Mouse (Mus musculus): ENCODE results near the gene Itpkc. TPM values are rescaled to one million over a fixed set of nuclear protein-coding genes. Genes with fewer than 3 reads are reported as not detected.

Itpkc gene
- total and polyA plus RNA-seq, 2 experiments from 2014 or later = 4.7 to 15.3 TPM

DNA sequence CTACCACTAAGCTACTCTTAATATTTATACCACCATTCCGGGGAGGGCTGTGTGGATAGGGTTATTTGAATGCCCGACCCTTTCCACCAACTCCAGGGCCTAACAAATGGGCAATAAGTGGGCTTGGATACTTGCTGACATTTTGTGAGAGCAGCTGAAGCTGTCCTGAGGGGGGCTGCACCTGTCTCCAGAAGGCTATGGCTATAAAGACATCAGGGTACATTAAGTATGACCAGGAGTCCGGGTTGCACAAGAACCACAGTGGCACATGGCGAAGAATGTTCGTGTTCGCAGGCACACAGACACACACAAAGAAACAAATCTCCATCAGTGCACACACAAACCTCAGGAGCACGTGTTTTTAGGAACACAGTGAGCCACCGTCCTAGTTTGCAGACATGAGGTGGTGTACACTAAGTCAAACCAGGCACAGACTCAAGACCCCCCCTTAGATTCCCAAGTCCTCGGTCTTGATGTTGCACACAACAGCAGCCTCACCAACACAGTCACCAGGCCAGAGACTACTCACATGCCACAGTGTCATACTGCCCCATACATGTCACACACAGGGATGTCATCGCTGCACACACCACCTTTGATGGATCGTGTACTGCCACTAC, 60.9 kb downstream of the Itpkc start:
- Histone ChIP-seq H3K27me3 (ENCODE audit: insufficient read depth, low read length) (no peaks in the 10 kb centered on the region), H3K27ac (ENCODE audit: low read depth, low read length) (peak overlapping the region; percentile 96), H3K4me3 (ENCODE audit: low read depth, low read length) (peak overlapping the region; percentile 82), H3K36me3 (ENCODE audit: insufficient read depth, low read length) (peaks cover 22% of the 10 kb centered on the region), H3K4me1 (ENCODE audit: insufficient read depth, low read length) (peaks cover 25% of the 10 kb centered on the region), H3K4me2 (ENCODE audit: low read depth, low read length, poor library complexity, severe bottlenecking) (peak overlapping the region; percentile 69), H3K9me3 (ENCODE audit: low read length) (no peaks in the 10 kb centered on the region), H3K9ac (replicated peaks; ENCODE audit: low read length, poor library complexity, severe bottlenecking) (0 out of 2 replicates have a peak overlapping the region, but pooled peaks have one; percentile 94)
- WGBS = 67% methylated on average over 11 of the region's 11 CpGs
- TF ChIP-seq CTCF (IDR thresholded peaks at IDR 0.05) = no peak
- no peak for DNase-seq (ENCODE audit: low spot score)
- no peak for ATAC-seq (ENCODE audit: low FRiP score)

DNA sequence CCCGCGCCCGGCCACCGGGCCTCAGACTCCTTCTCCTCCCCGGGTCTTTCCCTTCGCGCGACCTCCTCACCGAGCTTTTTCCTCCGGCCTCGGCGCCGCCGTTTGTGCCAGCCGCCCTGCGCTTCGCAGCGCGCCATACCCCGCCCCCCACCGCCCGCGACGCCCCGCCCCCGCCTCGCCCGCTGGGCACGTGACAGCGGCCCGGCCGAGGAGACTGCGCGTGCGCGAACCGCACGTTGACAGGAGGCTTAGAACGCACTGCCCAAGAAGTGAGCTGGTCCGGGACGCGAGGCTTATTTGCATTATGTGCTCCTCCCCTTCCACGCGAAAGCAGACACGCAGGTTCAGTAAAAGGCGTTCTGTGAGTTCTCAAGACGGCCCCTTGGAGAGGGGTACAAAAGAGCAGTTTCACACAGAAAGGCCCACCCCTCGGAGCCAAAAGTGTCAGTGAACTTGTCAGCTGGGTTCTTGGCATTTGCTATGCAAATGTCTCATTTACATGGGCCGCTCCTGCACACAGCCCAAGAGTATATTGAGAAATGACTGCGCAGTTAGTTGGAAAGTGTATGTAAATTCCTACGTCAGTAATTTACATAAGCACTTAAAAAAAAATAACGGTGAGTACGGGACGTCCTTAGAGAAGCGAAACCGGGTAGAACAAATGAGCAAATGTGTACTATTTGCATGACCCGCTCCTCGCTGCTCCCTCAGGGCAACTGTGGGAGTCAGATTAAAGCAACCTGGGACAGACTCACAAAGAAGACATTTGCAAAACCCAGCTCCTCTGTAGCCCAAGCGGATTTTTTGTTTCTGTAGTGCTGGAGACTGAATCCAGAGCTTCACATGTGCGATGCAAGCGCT, 61.6 kb downstream of the Itpkc start, which contains the start of gene Egln2:
Egln2 (minus strand) TSS at position 189 of the 861 bp plus-strand sequence.
- H3K4me2 ChIP-seq (ENCODE audit: low read depth, low read length, poor library complexity, severe bottlenecking) = peak within 1 kb of the TSS; percentile 69
- ATAC-seq (ENCODE audit: low FRiP score) = peak; percentile 83
- peak within 1 kb of the TSS; percentile 82 for H3K4me3 ChIP-seq (ENCODE audit: low read depth, low read length)
- H3K27ac ChIP-seq (ENCODE audit: low read depth, low read length) = peak within 1 kb of the TSS; percentile 96
- H3K9ac ChIP-seq (replicated peaks; ENCODE audit: low read length, poor library complexity, severe bottlenecking) = peak within 1 kb of the TSS; percentile 94
- TF ChIP-seq CTCF (IDR thresholded peaks at IDR 0.05) = no peak
- no peaks in the 10 kb centered on the region for H3K27me3 ChIP-seq (ENCODE audit: insufficient read depth, low read length)
- WGBS = 1% methylated on average over 60 of the region's 61 CpGs
- H3K4me1 ChIP-seq (ENCODE audit: insufficient read depth, low read length) = peaks cover 25% of the 10 kb centered on the region
- peaks cover 14% of the 10 kb centered on the region; the same call in 1 of the 2 replicates for H3K36me3 ChIP-seq (ENCODE audit: insufficient read depth, low read length)
- peak; percentile 94 for DNase-seq (ENCODE audit: low spot score)
- no peaks in the 10 kb centered on the region for H3K9me3 ChIP-seq (ENCODE audit: low read length)

DNA sequence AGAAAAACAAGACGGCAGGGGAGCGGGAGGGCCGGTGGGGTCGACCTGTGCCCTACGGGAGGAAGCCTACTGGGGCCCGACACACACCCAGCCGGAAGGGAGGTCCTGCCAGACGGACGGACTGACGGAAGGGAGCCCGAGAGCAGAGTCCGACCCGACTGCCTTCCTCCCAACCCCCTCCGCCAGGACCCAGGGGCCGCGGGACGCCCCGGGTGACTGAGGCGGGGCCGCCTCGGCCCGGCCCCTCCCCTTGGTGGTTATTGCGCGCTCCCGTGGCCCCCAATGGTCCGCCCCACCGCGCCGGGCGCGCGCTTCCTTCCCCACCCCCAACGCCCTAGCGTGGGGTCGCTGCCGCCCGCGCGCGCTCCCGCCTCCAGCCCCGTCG, 62.2 kb downstream of the Itpkc start:
- no peak for TF ChIP-seq CTCF (IDR thresholded peaks at IDR 0.05)
- WGBS = under 1% methylated on average over 20 of the region's 43 CpGs
- H3K27ac ChIP-seq (ENCODE audit: low read depth, low read length) = peak overlapping the region; percentile 96
- peaks cover 13% of the 10 kb centered on the region for H3K36me3 ChIP-seq (ENCODE audit: insufficient read depth, low read length)
- peak; percentile 67 for ATAC-seq (ENCODE audit: low FRiP score)
- H3K9ac ChIP-seq (replicated peaks; ENCODE audit: low read length, poor library complexity, severe bottlenecking) = peak overlapping the region; percentile 94
- peaks cover 25% of the 10 kb centered on the region for H3K4me1 ChIP-seq (ENCODE audit: insufficient read depth, low read length)
- no peaks in the 10 kb centered on the region for H3K27me3 ChIP-seq (ENCODE audit: insufficient read depth, low read length)
- peak overlapping the region; percentile 82 for H3K4me3 ChIP-seq (ENCODE audit: low read depth, low read length)
- DNase-seq (ENCODE audit: low spot score) = peak; percentile 78
- H3K9me3 ChIP-seq (ENCODE audit: low read length) = no peaks in the 10 kb centered on the region
- peak overlapping the region; percentile 69 for H3K4me2 ChIP-seq (ENCODE audit: low read depth, low read length, poor library complexity, severe bottlenecking)

DNA sequence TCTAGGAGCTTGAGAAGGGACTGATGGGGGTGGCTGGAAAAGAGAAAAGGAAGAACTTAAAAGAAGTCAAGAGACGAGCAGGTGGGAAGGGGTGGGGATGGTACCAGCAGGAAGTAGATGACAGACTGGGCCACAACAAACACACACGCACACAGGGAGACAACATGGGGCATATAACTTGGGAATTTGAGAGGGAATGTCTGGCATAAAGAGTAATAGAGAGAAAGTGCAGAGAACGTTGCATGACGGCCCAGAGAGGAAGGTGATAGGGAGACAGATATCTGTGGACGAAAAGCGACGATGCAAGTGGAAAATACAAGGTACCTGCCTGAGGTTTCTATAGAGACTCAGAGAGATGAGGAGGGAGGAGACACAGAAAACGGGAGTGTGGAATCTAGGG, 62.8 kb downstream of the Itpkc start:
- Histone ChIP-seq H3K4me2 (ENCODE audit: low read depth, low read length, poor library complexity, severe bottlenecking) (peak overlapping the region; percentile 69), H3K27ac (ENCODE audit: low read depth, low read length) (peak overlapping the region; percentile 96), H3K9me3 (ENCODE audit: low read length) (no peaks in the 10 kb centered on the region), H3K27me3 (ENCODE audit: insufficient read depth, low read length) (no peaks in the 10 kb centered on the region), H3K36me3 (ENCODE audit: insufficient read depth, low read length) (peaks cover 8% of the 10 kb centered on the region), H3K9ac (replicated peaks; ENCODE audit: low read length, poor library complexity, severe bottlenecking) (peak overlapping the region; percentile 94), H3K4me1 (ENCODE audit: insufficient read depth, low read length) (peaks cover 25% of the 10 kb centered on the region), H3K4me3 (ENCODE audit: low read depth, low read length) (peak overlapping the region; percentile 82)
- TF ChIP-seq CTCF (IDR thresholded peaks at IDR 0.05) = no peak
- WGBS = 2% methylated on average over 8 of the region's 8 CpGs
- ATAC-seq (ENCODE audit: low FRiP score) = no peak
- no peak for DNase-seq (ENCODE audit: low spot score)

DNA sequence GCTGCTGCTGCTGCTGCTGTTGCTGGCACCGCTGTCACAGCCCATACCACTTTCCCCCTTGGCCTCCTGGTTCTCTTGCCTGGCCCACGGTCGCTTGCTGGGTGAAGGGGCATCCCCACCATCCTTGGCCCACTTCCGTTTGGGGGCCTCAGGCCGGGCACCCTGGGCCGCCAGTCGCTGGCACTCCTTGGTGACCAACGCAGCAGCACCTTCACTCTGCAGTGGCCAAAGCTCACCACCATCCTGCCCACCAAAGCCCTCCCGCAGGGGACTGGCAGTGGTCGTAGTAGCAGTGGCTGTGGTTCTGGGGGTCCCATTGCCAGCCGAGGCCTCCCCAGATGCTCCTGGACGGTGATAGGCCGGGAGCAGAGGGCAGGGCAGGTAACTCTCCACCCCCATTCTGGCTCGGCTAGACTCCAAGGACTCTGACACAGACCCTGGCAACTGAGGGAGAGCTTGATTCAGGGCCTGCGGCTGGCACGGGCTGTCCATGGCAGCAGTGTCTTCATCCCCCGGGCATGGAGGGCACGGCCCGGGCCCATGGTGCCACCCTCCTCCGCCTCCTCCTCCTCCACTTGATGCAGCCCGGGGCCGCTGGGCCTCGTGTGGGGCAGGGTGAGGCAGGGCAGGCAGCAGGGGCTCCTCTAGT, 63.3 kb downstream of the Itpkc start:
- Histone ChIP-seq H3K9ac (replicated peaks; ENCODE audit: low read length, poor library complexity, severe bottlenecking) (peak overlapping the region; percentile 94), H3K27ac (ENCODE audit: low read depth, low read length) (no peak overlapping the region), H3K9me3 (ENCODE audit: low read length) (no peaks in the 10 kb centered on the region), H3K4me2 (ENCODE audit: low read depth, low read length, poor library complexity, severe bottlenecking) (peak overlapping the region; percentile 69), H3K27me3 (ENCODE audit: insufficient read depth, low read length) (no peaks in the 10 kb centered on the region), H3K4me1 (ENCODE audit: insufficient read depth, low read length) (peaks cover 27% of the 10 kb centered on the region), H3K36me3 (ENCODE audit: insufficient read depth, low read length) (peaks cover 8% of the 10 kb centered on the region), H3K4me3 (ENCODE audit: low read depth, low read length) (peak overlapping the region; percentile 82)
- no peak for DNase-seq (ENCODE audit: low spot score)
- WGBS = 73% methylated on average over 23 of the region's 23 CpGs
- no peak for TF ChIP-seq CTCF (IDR thresholded peaks at IDR 0.05)
- ATAC-seq (ENCODE audit: low FRiP score) = 0 out of 2 replicates have a peak, but pooled peaks have one; percentile 3
